Mouse (Mus musculus) frontal cortex, adult (tissue): Measurements from ENCODE around the gene Scn4b.
A peak's percentile ranks its signal among the peaks of the same experiment; 100 is the strongest.

ENCODE experiments used
- ATAC-seq: cut with Nextera tagmentation; 2 replicates; pipeline ENCODE4 v1.9.2; 2017; ENCODE audit warnings: mild to moderate bottlenecking, moderate library complexity, mixed read lengths; ENCODE audit not compliant: low TSS enrichment

The Scn4b gene

DNA sequence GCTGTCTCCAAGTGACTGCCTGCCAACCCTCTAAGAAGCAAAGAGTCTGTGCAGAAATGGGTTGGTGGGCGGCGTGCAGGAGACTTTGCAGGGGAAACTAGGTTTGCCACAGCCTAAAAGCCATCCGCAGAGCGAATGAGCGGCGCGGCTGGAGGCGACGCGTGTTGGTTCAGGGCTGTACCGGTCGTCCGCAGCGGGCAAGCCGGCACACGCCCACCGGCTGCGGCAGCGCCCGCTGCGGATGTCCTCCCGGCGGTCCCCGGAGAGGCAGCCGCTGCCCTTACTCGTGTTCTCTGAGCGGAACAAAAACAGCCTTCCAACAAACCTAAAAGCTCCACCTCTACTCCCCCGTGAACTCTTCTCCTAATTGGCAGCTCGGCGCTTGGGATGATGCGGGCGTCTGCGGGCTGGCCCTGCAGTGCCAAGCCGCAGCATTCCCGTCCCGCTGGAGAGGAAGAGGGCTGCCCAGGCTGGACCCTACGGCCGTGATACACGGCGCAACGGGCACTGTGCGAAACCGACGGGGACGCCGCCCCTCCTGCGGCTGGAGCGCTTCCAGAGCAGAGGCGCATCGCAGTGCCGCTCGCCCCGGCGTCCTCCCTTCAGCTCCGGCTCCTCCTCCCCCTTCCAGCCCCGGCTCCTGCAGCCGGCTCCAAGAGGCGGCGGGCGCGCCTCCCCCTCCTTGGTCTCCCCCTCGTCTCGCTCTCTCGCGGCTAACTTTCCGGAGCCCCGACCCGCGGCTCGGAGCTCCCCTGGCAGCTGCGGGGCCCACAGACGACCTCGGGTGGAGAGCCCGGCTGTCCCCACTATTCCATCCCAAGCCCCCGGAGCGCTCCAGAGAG lies at the start of gene Scn4b:
Scn4b (plus strand) TSS at position 205 of the 842 bp plus-strand sequence.
- peak; percentile 79 for ATAC-seq

DNA sequence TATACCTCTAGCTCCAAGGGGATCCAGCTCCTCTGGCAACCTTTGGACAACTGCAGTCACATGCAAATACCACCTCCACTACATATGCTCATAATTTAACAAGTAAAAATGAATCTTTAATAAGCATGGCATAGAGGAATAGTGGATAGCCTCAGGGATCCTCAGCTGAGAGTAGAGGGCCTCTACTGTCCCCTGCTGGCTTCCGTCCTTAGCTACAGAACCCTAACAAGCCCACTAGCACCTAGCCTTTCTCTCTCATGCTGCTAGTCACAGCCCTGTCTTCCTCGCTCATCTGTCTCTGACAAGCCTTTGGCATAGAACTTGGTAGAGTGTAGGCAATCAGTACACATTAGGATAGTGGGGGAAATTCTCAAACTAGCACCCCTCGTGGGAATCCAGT lies 47.4 kb upstream of the Scn4b start:
- ATAC-seq, result no peak

DNA sequence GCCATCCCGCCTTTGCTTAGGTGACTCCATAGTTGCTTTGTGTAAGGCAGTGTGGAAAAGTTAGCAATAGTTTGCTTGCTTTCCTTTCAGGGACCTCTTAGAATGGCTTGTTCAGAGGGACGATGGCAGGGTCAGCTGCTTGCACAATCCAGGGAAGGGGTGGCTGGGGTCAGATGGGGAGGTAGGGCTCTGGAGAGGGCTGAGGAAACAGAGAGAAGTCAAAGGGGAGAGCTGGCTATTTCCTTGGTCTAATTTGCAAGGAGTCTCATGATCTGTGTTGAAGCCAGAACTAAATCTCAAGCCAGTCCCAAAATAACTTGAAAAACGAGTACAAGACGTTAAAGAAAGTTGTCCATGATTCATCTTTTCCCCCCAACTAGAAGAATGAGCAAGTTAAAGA lies 45.6 kb upstream of the Scn4b start:
- ATAC-seq, result no peak

DNA sequence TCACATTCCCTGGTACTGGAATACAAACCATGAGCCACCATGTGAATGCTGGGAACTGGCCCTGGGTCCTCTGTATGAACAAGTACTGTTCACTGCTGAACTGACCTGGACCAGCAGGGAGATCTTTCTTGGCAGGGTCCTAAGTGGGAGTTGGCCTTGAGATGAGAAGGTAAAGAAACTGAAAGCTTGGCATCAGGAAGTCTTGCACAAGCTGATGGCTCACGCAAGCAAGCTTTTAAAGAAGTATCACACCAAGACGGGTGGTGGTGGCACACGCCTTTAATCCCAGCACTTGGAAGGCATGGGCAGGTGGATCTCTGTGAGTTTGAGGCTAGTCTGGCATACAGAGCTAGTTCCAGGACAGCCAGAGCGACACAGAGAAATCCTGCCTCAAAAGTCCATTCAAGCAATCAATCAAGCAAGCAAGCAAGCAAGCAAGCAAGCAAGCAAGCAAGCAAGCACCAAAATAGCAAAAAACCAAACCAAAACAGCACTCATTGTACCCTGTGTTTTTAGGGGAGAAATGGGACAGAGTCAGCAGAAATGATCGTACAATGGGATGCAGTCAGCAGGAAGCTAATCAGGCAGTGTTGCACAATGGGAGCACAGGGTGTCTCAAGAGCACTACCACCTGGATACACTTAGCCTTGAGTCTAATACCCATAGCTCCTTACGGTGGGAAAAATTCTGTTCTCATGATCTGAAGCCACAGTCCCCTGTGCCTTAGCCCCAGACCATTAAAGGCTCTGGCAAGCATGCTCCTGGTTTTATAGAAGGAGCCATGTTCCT lies 42.9 kb upstream of the Scn4b start:
- no peak for ATAC-seq

DNA sequence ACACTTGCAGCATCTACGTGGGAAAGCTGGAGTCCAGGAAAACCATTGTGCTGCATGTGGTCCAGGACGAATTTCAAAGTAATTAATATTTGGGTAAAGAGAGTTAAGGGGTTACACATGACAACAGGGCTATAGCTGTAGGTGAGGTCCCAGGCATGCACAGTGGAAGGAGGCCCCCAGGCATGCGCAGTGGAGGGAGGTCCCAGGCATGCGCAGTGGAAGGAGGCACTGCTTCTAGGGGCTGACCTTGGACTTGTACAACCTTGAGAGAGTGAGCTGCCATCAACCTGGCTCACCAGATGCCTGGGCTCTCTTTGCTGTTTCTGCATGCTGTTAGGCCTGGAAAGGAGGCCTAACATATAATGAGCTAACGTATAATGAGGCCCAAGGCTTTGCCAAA lies 40.3 kb upstream of the Scn4b start:
- no peak for ATAC-seq

DNA sequence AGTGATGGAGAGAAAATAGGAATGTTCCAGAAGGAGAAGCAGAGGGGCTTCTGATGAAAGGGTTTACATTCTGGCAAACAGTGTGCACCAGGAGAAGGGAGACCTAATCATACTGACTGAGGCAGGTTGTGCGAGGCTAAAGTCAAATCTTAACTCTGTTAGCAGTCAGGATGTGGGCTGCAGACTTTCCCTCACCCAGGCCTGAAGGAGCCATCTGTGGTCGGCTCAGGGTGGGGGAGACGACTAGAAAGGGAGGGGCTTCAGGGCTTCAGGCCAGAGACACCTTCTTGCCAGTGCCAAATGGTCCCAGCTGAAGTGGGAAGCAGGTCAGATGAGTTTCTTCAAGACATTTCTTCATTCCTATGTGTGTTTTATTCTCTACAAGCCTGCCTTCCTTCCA lies 39.8 kb upstream of the Scn4b start:
- no peak for ATAC-seq

DNA sequence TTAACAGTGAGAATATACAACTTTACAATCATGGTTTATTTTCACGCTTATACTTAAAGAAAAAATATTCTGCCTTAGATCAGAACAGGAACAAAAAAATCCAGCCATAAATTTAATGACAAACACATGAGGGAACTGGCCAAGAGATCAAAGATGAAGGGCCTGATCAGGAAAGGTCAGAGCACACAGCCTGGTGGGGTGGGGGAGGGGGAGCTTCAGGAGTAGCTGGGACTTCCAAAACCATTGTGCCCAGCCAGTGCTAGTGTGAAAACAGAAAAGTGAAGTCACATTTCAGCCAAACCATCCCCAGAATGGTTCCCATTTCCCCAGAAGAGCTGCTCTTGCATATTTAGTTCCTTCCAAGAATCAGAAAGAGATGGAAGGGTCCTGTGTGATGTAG lies 35.7 kb upstream of the Scn4b start:
- no peak for ATAC-seq

DNA sequence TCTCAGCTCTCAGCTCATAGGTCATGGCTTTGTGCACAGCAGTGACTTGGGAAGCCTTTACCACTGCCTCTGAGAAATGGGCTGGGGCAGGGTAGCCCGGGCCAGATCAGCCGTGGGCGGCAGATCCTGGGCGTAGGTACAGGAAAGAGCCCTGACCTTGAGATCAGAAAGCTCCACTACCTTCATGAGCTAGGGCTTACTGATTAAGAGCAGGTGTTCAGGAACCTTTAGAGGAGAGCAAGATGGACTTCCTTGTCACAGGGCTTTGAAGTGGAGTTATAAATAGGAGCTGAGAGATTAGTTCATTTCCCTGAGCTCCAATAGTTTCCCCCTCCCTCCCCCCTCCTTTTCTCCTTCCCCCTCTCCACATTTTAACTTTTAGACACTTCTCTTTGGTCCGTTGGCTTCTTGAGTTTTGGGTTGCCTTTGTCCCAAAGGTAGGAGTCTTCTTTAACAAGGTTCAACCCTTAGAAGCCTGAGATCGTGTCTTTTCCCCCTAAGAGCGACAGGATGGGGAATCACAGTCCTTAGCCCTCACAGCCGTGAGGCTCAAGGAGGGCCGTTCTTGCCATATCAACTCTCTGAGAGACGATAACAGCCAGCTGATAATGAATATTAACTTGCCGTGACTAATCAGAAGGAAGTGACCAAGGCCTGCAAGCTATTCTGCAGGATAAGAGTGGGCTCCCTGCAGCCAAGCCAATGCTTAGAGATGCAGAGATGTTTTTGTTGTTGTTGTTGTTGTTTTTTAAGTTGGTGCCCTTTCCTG lies 34.8 kb upstream of the Scn4b start:
- no peak for ATAC-seq

DNA sequence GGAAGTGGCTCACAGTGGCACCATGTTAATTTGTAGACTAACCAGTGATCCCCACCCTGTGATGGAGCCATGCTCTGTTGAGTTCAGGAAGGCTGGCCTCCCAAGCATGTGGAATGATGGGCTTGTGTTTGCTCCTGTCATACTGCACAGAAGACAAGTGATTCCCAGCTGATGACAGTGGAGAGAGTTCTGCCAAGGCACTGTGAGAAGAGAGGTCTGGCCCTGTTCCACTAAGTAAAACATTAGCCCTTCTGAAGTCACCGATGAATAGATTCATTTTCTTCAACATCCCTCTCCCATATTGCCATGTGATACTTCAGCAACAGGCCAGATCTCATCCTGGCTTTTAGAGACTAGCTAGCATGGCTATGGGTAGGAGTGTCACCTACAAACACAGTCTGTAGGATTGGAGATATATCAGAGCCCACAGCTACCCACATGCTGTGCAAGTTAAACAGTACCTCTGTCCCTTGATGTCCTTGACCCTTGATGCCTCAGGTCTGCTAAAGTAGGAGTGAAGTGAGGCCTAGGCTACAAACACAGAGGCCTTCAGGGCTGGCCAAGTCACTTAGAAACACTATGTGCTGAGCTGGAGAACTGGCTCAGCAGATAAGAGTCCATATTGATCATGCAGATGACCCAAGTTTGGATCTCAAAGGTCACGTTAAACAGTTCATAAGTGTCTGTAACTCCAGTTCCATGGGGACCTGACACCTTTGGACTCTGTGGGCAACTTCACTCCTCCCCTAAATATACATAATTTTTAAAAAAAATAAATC lies 32.4 kb upstream of the Scn4b start:
- ATAC-seq, result no peak

DNA sequence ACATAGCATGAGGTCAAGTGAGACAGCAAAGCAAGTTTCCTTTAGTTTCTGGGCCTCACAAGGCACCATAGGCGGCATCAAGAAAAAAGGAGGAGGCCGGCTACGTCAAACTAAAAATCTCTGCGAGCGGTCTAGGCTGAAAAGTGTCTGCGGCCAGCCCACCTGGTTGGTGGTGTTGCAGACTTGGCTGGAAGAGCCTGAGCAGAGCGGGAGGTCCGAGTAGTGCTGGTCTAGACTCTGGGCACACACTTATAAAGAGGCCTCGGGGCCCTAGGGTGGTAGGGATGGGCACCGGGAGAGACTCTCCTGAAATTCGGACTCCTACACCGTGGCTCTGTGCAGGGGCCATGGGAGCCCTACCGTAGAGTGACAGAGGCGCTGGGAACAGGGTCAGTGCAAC lies 22.5 kb upstream of the Scn4b start:
- ATAC-seq, result peak; percentile 76

DNA sequence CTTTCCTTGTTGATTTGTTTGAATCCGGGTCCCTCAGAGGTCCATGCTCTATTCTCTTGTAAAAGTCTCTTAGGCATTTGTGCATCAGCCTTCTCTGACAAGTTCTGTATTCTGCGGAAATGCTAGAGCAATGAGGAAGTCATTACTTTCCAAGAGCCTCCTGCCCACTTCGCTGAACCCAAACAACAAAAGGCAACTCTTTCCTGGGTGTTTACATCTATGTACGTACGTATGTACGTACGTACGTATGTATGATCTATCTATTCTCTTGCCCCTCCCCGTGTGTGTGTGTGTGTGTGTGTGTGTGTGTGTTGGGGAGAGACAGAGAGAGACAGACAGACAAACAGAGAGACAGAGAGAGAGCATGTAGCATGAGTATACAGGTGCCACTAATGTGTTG lies 21.4 kb upstream of the Scn4b start:
- ATAC-seq, result no peak

DNA sequence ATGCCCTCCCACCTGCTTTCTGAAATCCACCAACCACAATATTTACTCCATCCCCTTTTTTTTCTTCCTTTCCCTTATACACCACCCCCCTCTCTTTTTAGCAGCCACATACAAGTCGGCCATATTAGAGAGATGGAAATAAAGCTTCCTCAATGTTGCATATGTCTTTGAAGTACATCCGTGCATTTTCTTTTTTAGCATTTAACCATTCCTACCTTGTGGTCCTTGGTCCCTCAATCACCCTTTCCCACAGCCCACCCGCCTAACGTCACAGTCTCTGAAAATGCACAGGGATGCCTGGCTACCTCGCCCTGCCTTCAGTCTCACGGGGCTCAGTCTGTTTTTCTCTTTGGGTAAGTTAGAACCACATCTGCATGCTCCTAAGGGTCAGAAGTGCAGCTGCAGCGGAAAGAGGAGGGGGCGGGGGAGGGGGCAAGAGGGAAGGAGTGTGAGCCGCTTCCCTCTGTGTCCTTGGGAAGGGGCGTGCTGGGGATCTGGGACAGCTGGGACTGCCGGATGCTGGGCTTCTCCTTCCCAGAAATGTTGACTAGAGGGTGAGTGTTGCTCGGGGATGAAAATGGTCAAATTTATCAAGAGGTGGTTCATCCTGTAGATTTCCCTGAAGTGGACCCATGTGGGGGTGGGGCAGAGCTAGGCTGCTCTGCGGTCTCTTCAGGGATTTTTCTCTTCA lies 20.3 kb upstream of the Scn4b start, which contains the start of gene Scn2b:
Scn2b (plus strand) TSS at position 42 of the 691 bp plus-strand sequence.
- 0 out of 2 replicates have a peak, but pooled peaks have one; percentile 35 for ATAC-seq

DNA sequence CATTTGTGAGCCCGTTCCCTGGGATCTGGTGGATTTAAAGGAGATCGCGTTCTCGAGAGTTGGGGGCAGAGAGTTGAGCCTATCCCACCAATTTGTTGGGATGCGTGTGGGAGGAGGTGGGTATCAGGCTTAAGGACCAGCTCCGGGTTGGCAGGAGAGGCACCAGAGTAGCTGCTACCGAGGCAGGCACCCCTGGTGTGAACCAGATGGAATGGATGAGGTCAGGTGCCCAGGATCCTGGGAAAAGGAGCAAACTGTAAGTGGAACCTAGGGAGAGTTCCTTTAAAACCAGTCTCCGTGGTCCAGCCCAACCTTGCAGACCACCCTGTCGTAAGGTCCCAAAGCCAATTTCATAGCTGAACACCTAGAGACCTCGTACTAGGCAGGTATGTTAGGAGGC lies 19.6 kb upstream of the Scn4b start:
- ATAC-seq, result no peak

DNA sequence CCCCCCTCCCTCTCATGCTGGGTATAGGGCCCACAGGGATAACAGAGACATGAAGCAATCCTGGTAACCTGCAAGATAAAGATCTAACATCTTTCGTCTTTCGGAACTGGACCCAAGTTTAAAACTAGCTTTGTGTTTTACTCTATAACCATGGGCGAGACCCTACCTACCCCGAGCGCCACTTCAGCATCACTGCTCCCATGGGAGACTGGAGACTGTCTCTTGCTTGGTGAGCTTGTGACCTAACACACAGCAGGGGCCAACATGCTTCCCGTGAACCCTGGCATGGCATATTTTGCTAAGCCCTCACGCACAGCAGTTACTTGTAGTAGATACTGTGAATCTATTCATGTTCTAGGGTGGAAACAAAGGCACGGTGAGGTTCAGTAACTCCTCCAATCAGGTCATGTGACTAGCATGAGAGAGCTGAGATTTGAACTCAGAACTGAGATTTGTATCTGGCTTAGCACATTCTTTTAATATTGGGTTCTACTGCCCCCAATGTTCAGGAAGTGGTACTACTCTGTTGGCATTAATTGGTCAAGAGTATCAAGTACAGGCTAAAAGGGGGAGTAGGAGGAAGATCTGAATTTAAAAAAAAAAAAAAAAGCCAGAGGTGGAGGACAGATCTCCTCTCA lies 18.8 kb upstream of the Scn4b start:
- no peak for ATAC-seq

DNA sequence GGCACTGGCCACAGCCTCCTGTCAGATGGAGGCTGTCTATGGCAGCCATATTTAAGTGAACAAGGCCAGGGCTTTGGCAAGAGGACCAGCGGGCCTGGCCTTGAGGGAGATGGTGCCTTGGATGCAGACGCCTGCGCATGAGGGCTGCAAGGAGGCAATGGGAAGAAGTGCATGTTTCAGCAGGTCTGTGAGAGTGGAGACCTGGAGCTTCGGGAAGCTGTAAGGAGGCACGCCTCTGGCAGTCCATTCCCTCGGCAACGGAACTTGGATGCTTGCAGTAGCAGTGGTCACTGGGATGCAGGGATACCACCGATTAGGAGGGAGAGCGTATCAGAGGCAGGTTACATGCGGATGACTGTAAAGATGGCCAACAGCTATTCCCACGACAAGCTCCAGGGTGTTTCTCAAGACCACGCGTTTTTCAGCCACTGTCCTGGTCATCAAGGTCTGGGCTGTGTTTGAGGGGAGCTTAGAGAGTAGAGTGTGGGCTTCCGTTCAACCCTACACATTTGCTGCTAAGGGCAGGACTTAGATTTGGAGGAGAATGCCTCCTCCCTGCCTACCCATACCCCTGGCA lies 18.2 kb upstream of the Scn4b start:
- no peak for ATAC-seq

DNA sequence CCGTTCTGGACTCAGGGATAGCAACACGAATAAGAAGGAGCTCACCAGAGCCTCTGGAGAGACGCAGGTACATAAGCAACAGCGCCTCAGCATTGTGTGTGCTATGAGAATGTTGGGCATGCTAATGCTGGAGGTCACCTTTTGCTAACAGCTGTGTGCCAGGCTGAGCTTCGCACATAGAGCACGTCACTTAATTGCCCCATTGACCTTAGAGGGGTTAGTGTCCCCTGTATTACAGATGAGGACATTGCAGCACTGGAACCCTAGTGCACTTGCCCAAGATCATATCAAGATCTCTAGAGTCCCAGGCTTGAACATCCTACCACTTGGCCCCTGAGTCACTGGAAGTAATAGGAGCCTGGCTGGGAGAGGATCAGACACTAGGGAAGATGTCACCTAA lies 17.6 kb upstream of the Scn4b start:
- ATAC-seq, result no peak

DNA sequence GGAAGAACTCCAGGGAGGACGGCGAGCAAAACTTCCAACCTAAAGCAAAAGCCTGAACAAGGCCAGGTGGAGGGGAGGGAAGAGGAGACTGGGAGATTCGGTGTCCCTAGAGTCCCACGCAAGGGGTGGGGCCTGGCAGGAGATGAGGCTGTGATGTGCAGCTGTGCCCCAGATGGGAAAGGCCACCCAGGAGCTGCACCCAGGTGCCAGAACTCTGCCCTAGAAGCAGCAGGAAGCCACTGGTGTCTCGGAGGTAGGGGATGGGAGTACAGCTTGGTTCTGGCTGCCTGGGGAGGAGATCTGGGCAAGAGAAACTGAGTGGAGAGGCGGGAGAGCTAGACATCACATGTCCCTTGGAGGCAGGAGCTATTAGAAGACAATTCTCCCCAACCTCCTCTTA lies 17.2 kb upstream of the Scn4b start:
- peak; percentile 48 for ATAC-seq

DNA sequence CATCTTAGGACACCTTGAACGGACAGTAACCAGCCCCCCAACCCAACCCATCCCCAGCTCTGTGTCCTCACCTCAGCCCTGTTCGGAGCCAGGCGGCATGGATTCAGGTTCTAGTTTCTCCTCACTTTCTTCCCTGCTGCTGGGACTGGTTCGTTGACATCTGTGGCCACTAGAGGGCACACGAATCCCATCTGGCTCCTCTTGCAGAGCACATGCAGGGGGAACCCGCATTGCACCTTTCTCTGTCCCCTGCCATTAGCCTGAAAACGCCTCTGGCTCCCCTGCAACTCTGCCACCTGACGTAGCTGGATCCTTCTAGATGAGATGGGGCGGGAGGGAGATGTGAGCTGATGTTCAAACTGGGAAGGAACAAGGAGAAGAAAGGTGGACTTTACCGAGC lies 16.4 kb upstream of the Scn4b start:
- ATAC-seq, result peak; percentile 66

DNA sequence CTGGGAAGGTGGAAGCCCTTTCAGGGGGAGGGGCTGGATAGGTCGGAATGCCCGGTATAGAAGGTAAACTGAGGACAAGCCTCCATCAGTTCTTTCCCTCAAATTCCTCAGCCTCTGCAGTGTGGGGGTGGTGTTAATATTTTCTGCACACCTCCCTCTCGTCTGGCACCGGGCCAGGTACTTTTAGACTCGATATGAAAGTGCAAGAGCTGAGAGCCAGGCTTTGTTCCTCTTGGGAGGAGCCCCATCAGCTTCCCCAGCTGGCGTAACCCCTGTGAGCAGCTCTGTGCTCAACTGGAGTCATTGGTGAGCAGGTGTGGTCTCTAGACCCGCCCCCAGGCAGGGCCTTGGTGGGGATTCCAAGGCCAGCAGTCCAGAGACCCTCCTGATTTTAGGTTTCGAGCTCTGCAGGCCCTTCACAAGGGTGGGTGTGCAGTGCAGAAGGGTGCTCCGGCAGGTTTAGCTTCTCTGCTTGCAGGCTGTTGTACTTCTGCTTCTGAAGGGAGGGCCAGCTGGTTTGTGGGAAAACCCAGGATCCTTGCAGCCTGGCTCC lies 15.9 kb upstream of the Scn4b start:
- peak; percentile 60 for ATAC-seq

DNA sequence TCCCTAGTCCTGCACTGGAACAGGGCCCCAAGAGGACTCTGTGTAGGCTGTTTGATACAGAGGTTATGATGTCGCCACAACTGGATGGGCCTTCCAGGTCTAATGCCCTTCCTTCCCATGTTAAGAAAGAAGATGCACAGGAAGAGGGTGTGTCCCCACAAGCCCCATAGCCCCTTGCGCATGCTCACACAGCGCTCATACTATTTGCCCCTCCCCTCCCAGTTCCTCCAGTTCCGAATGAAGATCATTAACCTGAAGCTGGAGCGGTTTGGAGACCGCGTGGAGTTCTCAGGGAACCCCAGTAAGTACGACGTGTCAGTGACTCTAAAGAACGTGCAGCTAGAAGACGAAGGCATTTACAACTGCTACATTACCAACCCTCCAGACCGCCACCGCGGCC lies 13.0 kb upstream of the Scn4b start:
- ATAC-seq, result no peak
